9 mouse cellular contexts compared by ENCODE assay signal in genomic region chr7:39455806-39456205, GRCm38 (mm10). TPM values are rescaled to one million over a fixed set of nuclear protein-coding genes. Genes with fewer than 3 reads are reported as not detected.
DNase-seq lines count a peak whose midpoint lies in the region; ATAC-seq and TF ChIP-seq lines count a peak whose summit lies in the region.
"Had no signal": no experiment of that assay in that cellular context is flagged by ENCODE, and none has a peak within 500 bp of the region (broad histone marks: within the 10 kb centered on the region; RNA-seq: fewer than 3 reads in every experiment).

No protein-coding gene starts in this region.

- H3K9ac ChIP-seq in limb, embryonic 14.5 days (ENCODE audit: low read depth, low read length, severe bottlenecking), result no peak overlapping the region
- H3K9ac ChIP-seq: embryonic facial prominence, embryonic 13.5 days had no signal

- TF ChIP-seq CTCF in G1E (IDR thresholded peaks at IDR 0.05; ENCODE audit: low read depth, low read length), result no peak

- peak; percentile 3 for DNase-seq in 416B (ENCODE audit: low read depth)
- peak; percentile 7 for DNase-seq in G1E (ENCODE audit: low spot score)
- DNase-seq in fibroblast of lung, adult 2 months (ENCODE audit: low read depth), result peak; percentile 0
- peak; percentile 65 for DNase-seq in limb, embryonic 14.5 days (ENCODE audit: low spot score)
- DNase-seq in spleen, postnatal 4 days (ENCODE audit: low spot score in 2 of 2), result peak; percentile 32 to 65
- DNase-seq in cerebellum, adult 9-10 months, result no peak
- DNase-seq in left cerebral cortex, postnatal 4 days, result no peak

- no peaks in the 10 kb centered on the region for H3K27me3 ChIP-seq in G1E (ENCODE audit: insufficient read depth, low read length)
- no peaks in the 10 kb centered on the region for H3K27me3 ChIP-seq in limb, embryonic 14.5 days (ENCODE audit: control insufficient read depth, insufficient read depth, low read length)
- H3K27me3 ChIP-seq: embryonic facial prominence, embryonic 13.5 days had no signal

- no peak overlapping the region for H3K4me3 ChIP-seq in G1E (ENCODE audit: low read depth, low read length)
- H3K4me3 ChIP-seq in limb, embryonic 14.5 days (replicated peaks; ENCODE audit: low read length), result no peak overlapping the region
- H3K4me3 ChIP-seq: embryonic facial prominence, embryonic 13.5 days had no signal

- no peak for TF ChIP-seq POLR2A in limb, embryonic 14.5 days (IDR thresholded peaks at IDR 0.05; ENCODE audit: borderline replicate concordance, extremely low read depth, insufficient read depth, insufficient read length)

- intact Hi-C loops in left cerebral cortex, postnatal 4 days (cut with DNase I), result no loop called here

- WGBS in limb, embryonic 14.5 days, result 24% methylated on average over 6 of the region's 6 CpGs

- H3K4me2 ChIP-seq in limb, embryonic 14.5 days (replicated peaks; ENCODE audit: low read depth, low read length, severe bottlenecking), result no peak overlapping the region
- H3K4me2 ChIP-seq: embryonic facial prominence, embryonic 13.5 days had no signal

- no peak for ATAC-seq in G1E (ENCODE audit: extremely low read depth, insufficient number of reproducible peaks, low FRiP score, poor library complexity, severe bottlenecking)
- ATAC-seq in limb, embryonic 14.5 days (ENCODE audit: low FRiP score, low read depth), result no peak

- no peaks in the 10 kb centered on the region for H3K4me1 ChIP-seq in G1E (ENCODE audit: insufficient read depth, low read depth, low read length)
- H3K4me1 ChIP-seq in limb, embryonic 14.5 days (ENCODE audit: control insufficient read depth, insufficient read depth, low read length), result no peaks in the 10 kb centered on the region
- H3K4me1 ChIP-seq: embryonic facial prominence, embryonic 13.5 days had no signal

- H3K9me3 ChIP-seq in G1E (replicated peaks), result no peaks in the 10 kb centered on the region
- no peaks in the 10 kb centered on the region for H3K9me3 ChIP-seq in limb, embryonic 14.5 days (ENCODE audit: control insufficient read depth, low read length)
- H3K9me3 ChIP-seq: embryonic facial prominence, embryonic 13.5 days had no signal

- no peaks in the 10 kb centered on the region for H3K36me3 ChIP-seq in G1E (replicated peaks)
- H3K36me3 ChIP-seq in limb, embryonic 14.5 days (ENCODE audit: control insufficient read depth, insufficient read depth, low read length), result no peaks in the 10 kb centered on the region

- H3K27ac ChIP-seq in limb, embryonic 14.5 days (replicated peaks; ENCODE audit: low read depth, low read length), result no peak overlapping the region
- H3K27ac ChIP-seq: embryonic facial prominence, embryonic 13.5 days had no signal

RNA-seq across cellular contexts. Expression of gene Gm5114, which starts 42.8 kb away (rescaled TPM):
- total RNA-seq in G1E (2014; fragmentation: Nextera tagmentation), result not detected in 2 replicates
- not detected in 2 replicates for total RNA-seq in G1E (2017)
- not detected in 2 replicates for polyA plus RNA-seq in G1E (2012)
- polyA plus RNA-seq in limb, embryonic 14.5 days (2012; rRNA removed), result not detected in 2 replicates
- not detected in 2 replicates for polyA plus RNA-seq in limb, embryonic 14.5 days (2014; fragmentation: Nextera tagmentation; extraction: Ambion mirVana)
- not detected for total RNA-seq in left cerebral cortex, postnatal 4 days (2021)
- total RNA-seq: neutrophil, adult 5-6 weeks had no signal
- polyA plus RNA-seq: embryonic facial prominence, embryonic 13.5 days had no signal

Comparison
In these comparisons a context has a peak if more than half of its experiments do, and no peak if none do; other contexts are left out.
1. DNase-seq: peak in 416B (single experiment), G1E (single experiment), fibroblast of lung, adult 2 months (single experiment), limb, embryonic 14.5 days (single experiment) and spleen, postnatal 4 days (2 of 2); none in cerebellum, adult 9-10 months (single experiment) and left cerebral cortex, postnatal 4 days (single experiment).